Mouse (Mus musculus): ENCODE results near the gene Rps26.

DNA sequence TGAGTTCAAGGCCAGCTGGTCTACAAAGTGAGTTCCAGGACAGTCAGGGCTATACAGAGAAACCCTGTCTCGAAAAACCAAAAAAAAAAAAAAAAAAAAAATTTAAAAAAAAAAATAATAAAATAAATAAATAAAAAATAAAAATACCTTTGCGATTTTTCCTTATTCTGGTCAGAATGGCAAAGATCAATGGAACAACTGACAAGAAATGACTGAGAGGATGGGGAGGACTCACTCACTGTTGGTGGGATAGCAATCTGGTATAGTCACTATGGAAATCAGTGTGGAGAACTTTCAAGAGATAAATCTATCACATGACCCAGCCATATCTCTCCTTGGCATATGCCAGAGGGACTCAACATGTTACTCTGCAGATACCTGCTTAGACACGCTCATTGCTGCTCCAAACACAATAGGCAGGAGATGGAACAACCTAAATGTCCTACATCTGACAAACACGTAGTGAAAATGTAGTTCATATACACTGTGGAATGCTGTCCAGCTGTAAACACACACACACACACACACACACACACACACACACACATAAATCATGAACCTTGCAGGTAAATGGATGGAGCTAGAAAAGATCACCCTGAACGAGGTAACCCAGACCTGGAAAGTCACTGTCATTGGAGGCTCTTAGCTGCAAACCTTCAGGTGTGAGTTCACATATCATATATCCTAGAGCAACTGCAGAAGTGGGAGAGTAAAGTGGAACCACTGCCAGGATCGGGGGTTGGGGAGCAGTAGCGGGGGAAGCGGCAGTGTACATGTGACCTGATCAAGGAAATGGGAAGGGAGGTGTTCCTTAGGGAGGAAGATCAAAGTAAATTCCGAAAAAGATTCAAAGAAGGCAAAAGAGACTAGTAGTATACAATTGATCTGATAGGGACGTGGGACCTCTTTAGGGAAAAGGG lies 1.1 kb upstream of the Rps26 start:
- no peak for TF ChIP-seq CTCF (IDR thresholded peaks at IDR 0.05; ENCODE audit: borderline replicate concordance, insufficient read depth, low read depth, low read length)
- no peak for TF ChIP-seq POLR2A (IDR thresholded peaks at IDR 0.05; ENCODE audit: borderline replicate concordance, insufficient read depth, low read length)

All from cerebellum, adult 2 months (tissue).